Mouse (Mus musculus): ENCODE results near the gene Fbxl17.

Fbxl17 gene

GRCm38 (mm10) chr17:63402741-63403681 is 96.8 kb downstream of the Fbxl17 start:
- in situ Hi-C loops (cut with MboI) = no loop called here

- in situ Hi-C loops (cut with MboI) = no loop called here
These were observed 97.6 kb downstream of the Fbxl17 start for GRCm38 (mm10) chr17:63402170-63402569.

- in situ Hi-C loops (cut with MboI) = no loop called here
These were observed 99.2 kb downstream of the Fbxl17 start for GRCm38 (mm10) chr17:63400640-63401039.

- in situ Hi-C loops (cut with MboI) = no loop called here
These were observed 100.0 kb downstream of the Fbxl17 start for GRCm38 (mm10) chr17:63399816-63400215.

- in situ Hi-C loops (cut with MboI) = no loop called here
These were observed 108.3 kb downstream of the Fbxl17 start for GRCm38 (mm10) chr17:63391506-63391905.

- in situ Hi-C loops (cut with MboI) = no loop called here
These were observed 108.9 kb downstream of the Fbxl17 start for GRCm38 (mm10) chr17:63390951-63391350.

GRCm38 (mm10) chr17:63370977-63371376 is 128.8 kb downstream of the Fbxl17 start:
- in situ Hi-C loops (cut with MboI) = no loop called here

- in situ Hi-C loops (cut with MboI) = no loop called here
These were observed 130.0 kb downstream of the Fbxl17 start for GRCm38 (mm10) chr17:63369631-63370310.

- in situ Hi-C loops (cut with MboI) = no loop called here
These were observed 132.3 kb downstream of the Fbxl17 start for GRCm38 (mm10) chr17:63367476-63367875.

- in situ Hi-C loops (cut with MboI) = no loop called here
These were observed 133.8 kb downstream of the Fbxl17 start for GRCm38 (mm10) chr17:63366045-63366444.

GRCm38 (mm10) chr17:63364605-63365004 is 135.2 kb downstream of the Fbxl17 start:
- in situ Hi-C loops (cut with MboI) = no loop called here

GRCm38 (mm10) chr17:63362196-63362595 is 137.6 kb downstream of the Fbxl17 start:
- in situ Hi-C loops (cut with MboI) = no loop called here

- in situ Hi-C loops (cut with MboI) = no loop called here
These were observed 138.1 kb downstream of the Fbxl17 start for GRCm38 (mm10) chr17:63361679-63362078.

GRCm38 (mm10) chr17:63358837-63359236 is 141.0 kb downstream of the Fbxl17 start:
- in situ Hi-C loops (cut with MboI) = no loop called here

- in situ Hi-C loops (cut with MboI) = no loop called here
These were observed 143.6 kb downstream of the Fbxl17 start for GRCm38 (mm10) chr17:63356202-63356601.

GRCm38 (mm10) chr17:63352634-63353195 is 147.1 kb downstream of the Fbxl17 start:
- in situ Hi-C loops (cut with MboI) = no loop called here

- in situ Hi-C loops (cut with MboI) = no loop called here
These were observed 148.1 kb downstream of the Fbxl17 start for GRCm38 (mm10) chr17:63351682-63352081.

GRCm38 (mm10) chr17:63350876-63351509 is 148.8 kb downstream of the Fbxl17 start:
- in situ Hi-C loops (cut with MboI) = no loop called here

GRCm38 (mm10) chr17:63344101-63344500 is 155.7 kb downstream of the Fbxl17 start:
- in situ Hi-C loops (cut with MboI) = no loop called here

- in situ Hi-C loops (cut with MboI) = no loop called here
These were observed 156.7 kb downstream of the Fbxl17 start for GRCm38 (mm10) chr17:63343076-63343475.

- in situ Hi-C loops (cut with MboI) = no loop called here
These were observed 157.4 kb downstream of the Fbxl17 start for GRCm38 (mm10) chr17:63342440-63342839.

GRCm38 (mm10) chr17:63341203-63341602 is 158.6 kb downstream of the Fbxl17 start:
- in situ Hi-C loops (cut with MboI) = no loop called here

Measured in mature B cell (primary cell).